Mouse (Mus musculus): ENCODE results near the gene Nrd1.

Nrd1 gene

DNA sequence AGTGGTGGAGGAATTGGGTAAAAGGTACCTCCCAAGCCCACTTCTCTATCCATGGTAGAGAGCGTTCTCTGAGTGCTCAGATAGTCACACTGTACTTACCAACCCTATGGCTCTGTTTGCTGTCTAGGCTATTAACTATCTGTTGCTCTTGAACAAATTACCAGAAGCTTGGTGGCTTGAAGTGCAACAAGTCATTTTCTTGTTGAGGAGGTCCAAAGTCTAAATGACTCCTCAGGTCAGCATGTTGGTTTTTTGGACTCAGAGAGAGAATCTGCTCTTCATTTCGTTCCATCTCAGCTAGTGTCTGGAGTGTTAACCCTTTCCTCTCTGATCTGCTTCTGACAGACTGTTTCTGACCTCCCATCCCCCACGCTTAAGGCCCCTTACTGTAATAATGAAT is 24.6 kb downstream of the Nrd1 start:
- no peak for DNase-seq (ENCODE audit: low read depth, low spot score)

- DNase-seq (ENCODE audit: low read depth, low spot score), result peak; percentile 14
Measured at GRCm38 (mm10) chr4:109026543-109026942, 26.1 kb downstream of the Nrd1 start.

- no peak for DNase-seq (ENCODE audit: low read depth, low spot score)
Measured at GRCm38 (mm10) chr4:109029857-109030256, 29.4 kb downstream of the Nrd1 start.

GRCm38 (mm10) chr4:109030266-109030665 is 29.8 kb downstream of the Nrd1 start:
- no peak for DNase-seq (ENCODE audit: low read depth, low spot score)

GRCm38 (mm10) chr4:109036327-109036726 is 35.9 kb downstream of the Nrd1 start:
- DNase-seq (ENCODE audit: low read depth, low spot score), result peak; percentile 36

DNA sequence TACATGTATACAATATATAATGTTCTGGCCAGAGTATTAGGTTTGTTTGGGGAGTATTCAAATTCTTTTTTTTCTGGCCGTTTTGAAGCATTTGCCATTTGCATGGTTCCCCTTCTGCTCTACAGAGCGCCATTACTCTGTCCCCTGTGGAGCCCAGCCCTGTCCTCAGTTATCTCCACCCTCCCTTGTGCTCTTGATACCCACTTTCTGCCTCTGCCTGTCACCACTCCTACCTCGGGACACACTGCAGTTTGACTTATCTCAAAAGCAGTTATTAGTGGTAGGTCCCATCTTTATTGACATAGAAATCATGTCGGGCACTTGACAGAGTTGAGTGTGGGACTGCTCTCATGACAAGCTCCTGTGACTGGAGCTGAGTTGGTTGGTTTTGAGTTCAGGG is 42.3 kb downstream of the Nrd1 start:
- DNase-seq (ENCODE audit: low read depth, low spot score), result no peak

GRCm38 (mm10) chr4:109043294-109043693 is 42.8 kb downstream of the Nrd1 start:
- DNase-seq (ENCODE audit: low read depth, low spot score), result no peak

DNA sequence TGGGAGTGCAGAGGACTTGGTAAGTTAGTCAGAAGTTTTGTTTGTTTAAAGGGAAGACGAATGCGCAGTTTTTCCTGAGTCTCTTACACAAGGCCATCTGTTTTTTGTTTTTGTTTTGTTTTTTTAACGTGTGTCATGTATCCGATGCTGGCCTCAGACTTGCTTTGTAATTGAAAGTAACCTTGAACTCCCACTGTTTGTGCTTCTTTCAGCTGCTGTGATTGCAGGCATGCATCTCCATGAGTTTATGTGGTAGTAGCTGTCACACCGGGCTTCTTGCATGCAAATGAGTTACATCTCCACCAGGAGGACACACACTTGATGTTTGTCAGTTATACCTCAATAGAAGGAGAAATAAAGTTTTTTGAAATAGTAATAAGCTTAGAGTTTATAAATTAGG is 43.3 kb downstream of the Nrd1 start:
- DNase-seq (ENCODE audit: low read depth, low spot score), result no peak

- no peak for DNase-seq (ENCODE audit: low read depth, low spot score)
Measured at GRCm38 (mm10) chr4:109048258-109048657, 47.8 kb downstream of the Nrd1 start.

DNA sequence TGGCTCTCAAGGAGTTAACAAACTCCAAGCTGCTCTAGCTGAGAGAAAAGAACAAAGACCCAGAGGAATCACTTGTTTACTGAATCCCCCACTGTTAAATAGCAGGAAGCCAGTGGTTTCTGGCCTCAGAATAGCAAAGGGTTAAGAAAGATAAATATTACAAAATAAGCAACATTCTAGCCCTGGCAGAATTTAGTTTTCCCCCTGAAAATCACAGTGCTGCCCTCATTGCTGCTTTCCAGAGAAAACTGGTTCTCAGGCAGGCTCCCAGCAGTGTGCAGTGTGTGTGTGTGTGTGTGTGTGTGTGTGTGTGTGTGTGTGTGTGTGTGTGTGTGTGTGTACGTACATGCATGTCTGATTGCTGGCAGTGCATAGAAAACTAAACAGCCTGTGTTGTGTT is 51.8 kb downstream of the Nrd1 start:
- DNase-seq (ENCODE audit: low read depth, low spot score), result no peak

- no peak for DNase-seq (ENCODE audit: low read depth, low spot score)
Measured at GRCm38 (mm10) chr4:109054003-109054402, 53.5 kb downstream of the Nrd1 start.

- no peak for DNase-seq (ENCODE audit: low read depth, low spot score)
Measured at GRCm38 (mm10) chr4:109056351-109056750, 55.9 kb downstream of the Nrd1 start.

DNA sequence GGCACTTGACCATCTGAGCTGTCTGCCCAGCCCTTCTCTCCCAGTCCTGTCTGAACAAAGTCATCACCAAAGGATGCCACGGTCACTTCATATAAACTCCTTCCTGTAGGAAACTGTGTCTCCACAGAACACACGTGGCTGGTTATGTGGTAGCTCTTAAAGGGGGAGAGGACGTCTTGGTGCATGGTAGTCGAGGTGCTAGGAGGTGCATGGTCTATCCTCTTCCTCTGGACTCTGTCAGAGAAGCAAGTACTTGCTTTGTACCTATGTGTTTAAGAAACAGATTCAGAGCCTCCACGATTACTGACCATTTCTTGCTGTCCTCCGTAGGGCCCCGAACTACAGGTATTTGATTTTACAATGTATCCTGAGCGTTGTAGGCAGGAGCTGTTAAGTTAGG is 57.2 kb downstream of the Nrd1 start:
- no peak for DNase-seq (ENCODE audit: low read depth, low spot score)

DNA sequence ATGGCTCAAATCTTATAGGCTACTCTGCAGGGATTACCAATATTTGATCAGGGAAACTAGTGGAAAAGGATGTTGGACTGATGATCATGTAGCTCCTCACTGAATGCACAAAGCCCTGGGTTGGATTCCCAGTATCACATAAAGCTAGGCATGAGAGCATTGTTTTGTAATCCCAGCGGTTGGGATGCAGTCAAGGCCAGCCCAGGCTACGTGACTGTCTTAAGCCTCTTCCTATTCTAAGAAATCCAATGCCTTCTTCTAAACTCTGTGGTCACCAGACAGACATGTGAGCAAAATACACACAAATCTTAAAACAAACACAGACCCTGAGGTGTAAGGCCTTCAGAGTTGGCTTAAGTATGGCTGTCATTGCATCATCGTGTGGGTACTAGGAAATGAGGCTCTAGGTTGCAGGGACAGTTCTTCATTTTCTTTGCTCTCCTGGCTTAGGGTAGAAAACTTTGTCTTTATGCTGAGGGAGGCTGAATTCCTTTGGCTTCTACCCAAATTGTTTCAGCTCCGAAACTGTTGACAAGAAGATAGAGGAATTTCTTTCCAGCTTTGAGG is 58.9 kb downstream of the Nrd1 start:
- no peak for DNase-seq (ENCODE audit: low read depth, low spot score)

GRCm38 (mm10) chr4:109064941-109065340 is 64.5 kb downstream of the Nrd1 start:
- no peak for DNase-seq (ENCODE audit: low read depth, low spot score)

- DNase-seq (ENCODE audit: low read depth, low spot score), result no peak
Measured at GRCm38 (mm10) chr4:109065714-109066113, 65.3 kb downstream of the Nrd1 start.

- DNase-seq (ENCODE audit: low read depth, low spot score), result no peak
Measured at GRCm38 (mm10) chr4:109072891-109073290, 72.4 kb downstream of the Nrd1 start.

DNA sequence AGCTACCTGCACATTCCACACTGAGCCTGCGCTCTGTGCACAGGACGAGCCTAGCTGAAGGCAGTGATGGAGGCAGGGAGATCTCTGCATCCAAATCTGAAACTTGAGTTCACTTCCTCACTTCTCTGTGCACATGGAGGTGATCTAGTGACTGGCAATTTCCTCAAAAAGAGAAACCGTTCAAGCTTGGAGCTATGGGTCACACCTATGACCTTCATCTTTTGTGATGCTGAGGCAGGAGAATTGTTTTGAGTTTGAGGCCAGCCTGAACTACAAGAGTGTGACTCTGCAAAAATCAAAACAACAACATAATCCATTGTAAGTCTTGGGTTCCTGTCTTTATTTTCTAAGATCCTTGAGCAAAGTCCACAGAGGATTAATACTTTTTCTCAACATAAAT is 72.8 kb downstream of the Nrd1 start:
- no peak for DNase-seq (ENCODE audit: low read depth, low spot score)

GRCm38 (mm10) chr4:109078941-109079340 is 78.5 kb downstream of the Nrd1 start:
- DNase-seq (ENCODE audit: low read depth, low spot score), result no peak

DNA sequence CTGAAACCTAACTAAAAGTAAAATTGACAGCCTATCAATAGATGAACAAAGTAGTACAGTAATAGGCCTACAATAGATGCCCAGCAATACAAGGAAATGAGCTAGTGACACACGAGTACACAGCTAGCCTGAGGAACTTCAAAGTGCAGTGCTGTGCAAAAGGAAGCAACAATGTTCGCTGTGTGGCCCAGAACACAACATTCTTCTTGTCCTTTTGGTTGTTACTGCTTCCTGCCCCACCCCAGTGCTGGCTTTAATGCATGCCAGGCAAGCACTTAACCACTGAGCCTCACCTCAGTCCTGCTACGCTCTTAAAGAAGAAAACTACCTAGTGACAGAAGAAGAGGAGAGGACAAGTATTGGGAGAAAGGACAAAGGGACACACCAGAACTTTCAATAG is 79.2 kb downstream of the Nrd1 start:
- DNase-seq (ENCODE audit: low read depth, low spot score), result no peak

GRCm38 (mm10) chr4:109080118-109080517 is 79.7 kb downstream of the Nrd1 start:
- DNase-seq (ENCODE audit: low read depth, low spot score), result no peak

- DNase-seq (ENCODE audit: low read depth, low spot score), result no peak
Measured at GRCm38 (mm10) chr4:109089171-109089570, 88.7 kb downstream of the Nrd1 start.

GRCm38 (mm10) chr4:109089999-109090398 is 89.5 kb downstream of the Nrd1 start:
- no peak for DNase-seq (ENCODE audit: low read depth, low spot score)

DNA sequence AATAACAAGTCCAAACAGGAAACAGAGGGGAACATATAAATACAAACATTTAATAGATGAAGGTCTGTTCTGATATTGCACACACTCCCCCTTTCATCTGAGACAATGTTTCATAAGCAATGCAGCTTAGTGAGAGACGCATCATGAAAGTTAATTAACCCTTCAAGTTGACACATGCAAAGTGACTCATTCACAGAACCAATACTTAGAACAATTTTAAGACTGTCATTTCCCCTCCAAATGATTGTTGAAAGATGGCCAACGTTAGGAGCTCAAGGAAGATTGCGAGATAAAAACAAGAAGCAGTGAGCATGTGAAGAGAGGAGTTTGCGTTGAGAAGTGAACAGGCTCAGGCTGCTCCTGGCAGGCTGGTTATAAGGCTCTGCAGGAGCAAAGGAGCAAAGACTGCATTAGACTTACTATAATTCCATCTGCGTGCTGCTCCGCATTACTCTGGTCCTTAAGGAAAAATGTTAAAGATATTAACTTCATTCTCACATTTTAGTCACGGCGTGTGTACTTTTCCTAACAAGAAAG is 90.9 kb downstream of the Nrd1 start:
- DNase-seq (ENCODE audit: low read depth, low spot score), result no peak

All from WW6 (cell line).